Mouse (Mus musculus) ES-E14 (cell line): ENCODE measurements around the gene Adh6a.

Source experiments
- CHD2 ChIP-seq: IDR thresholded peaks from 2 replicates; pipeline ENCODE4 v1.6.1; 2014; ENCODE audit warnings: mild to moderate bottlenecking, low read depth, low read length, inconsistent platforms
- MAFK ChIP-seq: IDR thresholded peaks from 2 replicates; pipeline ENCODE4 v1.6.1; 2014; ENCODE audit warnings: mild to moderate bottlenecking, low read depth, low read length, inconsistent platforms; ENCODE audit not compliant: insufficient read depth
- ZC3H11A ChIP-seq: IDR thresholded peaks from 2 replicates; pipeline ENCODE4 v1.6.1; 2012; ENCODE audit warnings: low read depth, mild to moderate bottlenecking, inconsistent platforms, low read length, borderline replicate concordance
- ZNF384 ChIP-seq: IDR thresholded peaks from 2 replicates; pipeline ENCODE4 v1.6.1; 2012; ENCODE audit warnings: low read depth, low read length, inconsistent platforms

DNA sequence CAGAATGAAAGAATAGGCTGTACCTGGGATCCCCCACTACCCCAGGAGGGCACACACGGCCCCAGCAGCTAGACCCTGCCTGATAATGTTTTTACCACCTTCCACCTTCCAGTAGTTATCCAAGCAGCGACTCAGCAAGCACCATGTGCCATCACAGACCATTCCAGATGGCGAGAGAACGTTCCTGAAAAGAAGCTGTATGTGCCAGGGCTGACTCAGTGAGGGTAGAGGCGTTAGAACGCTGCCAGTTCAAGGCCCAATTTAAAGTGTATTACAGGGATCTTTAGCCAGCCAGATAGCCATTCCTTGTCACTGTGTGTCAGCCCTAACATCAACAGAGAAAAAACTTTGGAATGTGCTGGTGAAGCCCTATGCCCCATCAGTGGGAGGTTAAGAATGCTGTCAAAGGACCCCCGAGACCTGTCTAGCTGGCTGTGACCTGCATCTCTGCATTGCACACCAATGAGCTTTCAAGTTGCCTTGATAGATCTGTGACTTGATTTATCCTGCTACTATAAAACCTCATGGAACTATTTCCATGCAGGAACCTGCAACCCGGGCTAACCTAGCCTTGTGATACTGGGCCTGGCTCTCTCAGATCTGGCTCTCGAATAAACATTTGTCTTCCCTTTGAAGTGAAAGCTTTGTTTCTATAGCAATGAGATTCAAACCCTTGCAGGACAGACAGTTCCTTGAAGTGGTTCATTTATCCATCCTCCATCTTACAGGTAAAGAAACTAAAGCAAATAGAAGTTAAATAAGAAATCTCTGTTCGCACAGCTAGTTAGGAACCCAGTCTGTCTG lies 7.4 kb upstream of the Adh6a start:
- no peak for TF ChIP-seq CHD2
- no peak for TF ChIP-seq ZNF384
- TF ChIP-seq ZC3H11A, result no peak
- no peak for TF ChIP-seq MAFK
